Mouse (Mus musculus) forebrain, embryonic 11.5 days (tissue): ENCODE measurements at regions not wholly inside any gene's neighbourhood (a gene's known extent, or its start where the extent isn't known, plus 50 kb on each side); places are given as distances from the start of the nearest gene placed in this dataset.

Source experiments
- ATAC-seq: fragments of 200-750 bp; cut with Nextera tagmentation; replicated peaks from 2 replicates; pipeline ENCODE4 v1.8.0; 2017; ENCODE audit warnings: moderate TSS enrichment; ENCODE audit not compliant: low FRiP score
- DNase-seq: peaks from one replicate; pipeline ENCODE4 v3.0.0-alpha.2; 2017; ENCODE audit warnings: low spot score
- H3K27ac ChIP-seq: fragments of 300-500 bp; sonication (generic); 2 replicates; pipeline ENCODE4 v1.5.1; 2014; ENCODE audit warnings: low read depth, low read length
- H3K27me3 ChIP-seq: fragments of 300-500 bp; sonication (generic); 2 replicates; pipeline ENCODE4 v1.6.1; 2014; ENCODE audit warnings: mild to moderate bottlenecking, low read length, mixed read lengths; ENCODE audit not compliant: control insufficient read depth, insufficient read depth
- H3K36me3 ChIP-seq: fragments of 300-500 bp; sonication (generic); 2 replicates; pipeline ENCODE4 v1.6.1; 2014; ENCODE audit warnings: mild to moderate bottlenecking, low read length, moderate library complexity, mixed read lengths; ENCODE audit not compliant: control insufficient read depth, insufficient read depth
- H3K4me1 ChIP-seq: fragments of 300-500 bp; sonication (generic); replicated peaks from 2 replicates; pipeline ENCODE4 v1.6.1; 2014; ENCODE audit warnings: low read length, mixed read lengths; ENCODE audit not compliant: control insufficient read depth, insufficient read depth
- H3K4me2 ChIP-seq: fragments of 300-500 bp; sonication (generic); 2 replicates; pipeline ENCODE4 v1.6.1; 2014; ENCODE audit warnings: low read depth, mild to moderate bottlenecking, low read length, moderate library complexity, mixed read lengths; ENCODE audit not compliant: severe bottlenecking
- H3K4me3 ChIP-seq: fragments of 300-500 bp; sonication (generic); 2 replicates; pipeline ENCODE4 v1.5.1; 2014; ENCODE audit warnings: low read depth, low read length
- H3K9ac ChIP-seq: fragments of 300-500 bp; sonication (generic); 2 replicates; pipeline ENCODE4 v1.6.1; 2014; ENCODE audit warnings: low read length
- H3K9me3 ChIP-seq: fragments of 300-500 bp; sonication (generic); 2 replicates; pipeline ENCODE4 v1.6.1; 2016; ENCODE audit warnings: low read length, mixed read lengths; ENCODE audit not compliant: control insufficient read depth
- WGBS: fragments of 180-500 bp; shearing (Covaris S2); extraction: QIAGEN DNeasy Blood & Tissue Kit; methylation state at CpG from one replicate; pipeline ENCODE4 v1.1.7; 2014; 5-methylcytosine and 5-hydroxymethylcytosine counted together

DNA sequence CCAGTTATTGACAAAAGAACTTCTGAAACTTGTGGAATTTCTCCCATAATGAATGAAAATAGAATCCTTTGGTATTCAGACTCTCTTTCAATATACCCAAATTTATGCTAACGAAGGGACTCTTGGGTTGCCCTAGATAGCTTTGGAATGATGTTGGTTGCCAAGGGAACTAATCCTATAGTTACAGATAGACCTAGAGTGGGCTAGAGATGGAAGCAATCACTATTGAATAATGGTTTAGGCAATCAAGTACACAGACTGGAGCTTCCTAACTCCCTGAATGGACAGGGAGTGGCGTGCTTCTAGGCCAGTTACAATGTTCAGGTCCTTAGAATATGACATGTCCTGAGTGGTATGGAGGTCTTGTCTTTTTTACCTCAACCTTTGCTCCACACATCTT lies 354.3 kb upstream of the Tmpo start:
- no peak for DNase-seq
- H3K27ac ChIP-seq: no peak overlapping the region
- H3K36me3 ChIP-seq: no peaks in the 10 kb centered on the region
- WGBS: 47% methylated on average over 2 of the region's 2 CpGs
- H3K27me3 ChIP-seq: no peaks in the 10 kb centered on the region
- no peaks in the 10 kb centered on the region for H3K9me3 ChIP-seq
- H3K9ac ChIP-seq: no peak overlapping the region
- no peak overlapping the region for H3K4me2 ChIP-seq
- no peak overlapping the region for H3K4me3 ChIP-seq
- no peak for ATAC-seq
- H3K4me1 ChIP-seq: no peaks in the 10 kb centered on the region; the same call in 1 of the 2 replicates

DNA sequence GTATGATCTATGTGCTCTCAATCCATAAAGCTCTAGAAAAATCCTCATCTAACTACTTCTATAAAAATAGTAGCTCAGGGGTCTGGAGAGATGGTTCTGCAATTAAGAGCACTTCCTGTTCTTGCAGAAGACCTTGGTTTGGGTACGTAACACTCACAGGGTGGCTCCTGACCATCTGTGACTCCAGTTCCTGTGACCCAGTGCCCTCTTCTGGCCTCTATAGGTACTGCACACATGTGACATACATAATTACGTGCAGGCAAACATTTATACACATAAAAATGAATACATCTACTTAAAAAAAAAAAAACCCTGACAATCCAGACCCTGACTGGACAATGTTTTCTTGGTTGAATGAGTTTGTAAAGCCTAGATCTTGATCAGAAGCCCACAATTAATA lies 347.2 kb upstream of the Tmpo start:
- no peaks in the 10 kb centered on the region for H3K9me3 ChIP-seq
- H3K27me3 ChIP-seq: no peaks in the 10 kb centered on the region
- DNase-seq (no peak), ATAC-seq (no peak)
- H3K4me1 ChIP-seq: no peaks in the 10 kb centered on the region
- no peaks in the 10 kb centered on the region for H3K36me3 ChIP-seq
- no peak overlapping the region for H3K9ac ChIP-seq
- WGBS: 88% methylated on average over 2 of the region's 2 CpGs
- H3K4me3 ChIP-seq: no peak overlapping the region
- H3K27ac ChIP-seq: no peak overlapping the region
- H3K4me2 ChIP-seq: no peak overlapping the region

DNA sequence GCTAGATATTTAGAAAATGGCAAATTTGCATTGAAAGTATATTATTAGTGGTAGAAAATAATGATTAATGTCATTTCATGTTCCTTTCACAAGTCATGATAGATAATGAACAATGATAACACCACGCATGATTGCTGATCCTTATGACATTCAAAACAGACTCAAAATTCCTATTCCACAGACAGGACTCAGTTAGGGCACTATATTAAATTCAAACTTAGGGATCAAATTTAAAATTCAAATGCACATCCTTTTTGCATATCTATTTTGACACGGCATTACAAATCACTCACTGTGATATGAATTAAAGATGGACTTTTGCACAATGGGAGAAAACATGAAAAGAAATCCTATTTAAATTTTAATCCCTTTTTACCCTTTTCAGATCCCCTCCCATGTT lies 340.1 kb upstream of the Tmpo start:
- no peak for ATAC-seq
- 85% methylated on average over 2 of the region's 2 CpGs for WGBS

DNA sequence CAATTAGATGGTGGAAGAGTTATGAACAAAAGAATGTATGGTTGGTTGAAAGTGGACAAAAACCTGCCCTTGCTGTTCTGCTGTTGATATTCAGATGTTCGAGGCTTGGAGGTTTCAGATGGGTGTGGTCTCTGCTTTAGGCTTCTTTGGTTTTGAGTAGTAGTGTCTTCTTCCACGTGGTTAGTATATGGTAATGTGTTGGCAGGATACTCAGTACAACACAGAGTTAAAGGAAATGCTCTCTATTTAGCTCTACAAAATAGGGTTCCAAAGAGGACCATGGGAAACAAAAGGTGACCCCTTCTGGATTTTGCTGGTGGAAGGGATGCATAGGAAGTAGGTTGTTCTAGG lies 333.9 kb upstream of the Tmpo start:
- Histone ChIP-seq H3K27me3 (no peaks in the 10 kb centered on the region), H3K4me3 (no peak overlapping the region), H3K36me3 (no peaks in the 10 kb centered on the region), H3K9ac (no peak overlapping the region), H3K27ac (no peak overlapping the region), H3K9me3 (no peaks in the 10 kb centered on the region), H3K4me1 (no peaks in the 10 kb centered on the region), H3K4me2 (no peak overlapping the region)
- DNase-seq: no peak
- peak; percentile 60 for ATAC-seq
- 38% methylated on average over 2 of the region's 2 CpGs for WGBS

More for the DNA sequence above, 340.1 kb upstream of the Tmpo start:
- H3K27ac ChIP-seq: no peak overlapping the region
- H3K4me2 ChIP-seq: no peak overlapping the region
- DNase-seq: no peak
- no peak overlapping the region for H3K9ac ChIP-seq
- no peaks in the 10 kb centered on the region for H3K4me1 ChIP-seq
- no peak overlapping the region for H3K4me3 ChIP-seq
- no peaks in the 10 kb centered on the region for H3K9me3 ChIP-seq
- no peaks in the 10 kb centered on the region for H3K36me3 ChIP-seq
- no peaks in the 10 kb centered on the region for H3K27me3 ChIP-seq

DNA sequence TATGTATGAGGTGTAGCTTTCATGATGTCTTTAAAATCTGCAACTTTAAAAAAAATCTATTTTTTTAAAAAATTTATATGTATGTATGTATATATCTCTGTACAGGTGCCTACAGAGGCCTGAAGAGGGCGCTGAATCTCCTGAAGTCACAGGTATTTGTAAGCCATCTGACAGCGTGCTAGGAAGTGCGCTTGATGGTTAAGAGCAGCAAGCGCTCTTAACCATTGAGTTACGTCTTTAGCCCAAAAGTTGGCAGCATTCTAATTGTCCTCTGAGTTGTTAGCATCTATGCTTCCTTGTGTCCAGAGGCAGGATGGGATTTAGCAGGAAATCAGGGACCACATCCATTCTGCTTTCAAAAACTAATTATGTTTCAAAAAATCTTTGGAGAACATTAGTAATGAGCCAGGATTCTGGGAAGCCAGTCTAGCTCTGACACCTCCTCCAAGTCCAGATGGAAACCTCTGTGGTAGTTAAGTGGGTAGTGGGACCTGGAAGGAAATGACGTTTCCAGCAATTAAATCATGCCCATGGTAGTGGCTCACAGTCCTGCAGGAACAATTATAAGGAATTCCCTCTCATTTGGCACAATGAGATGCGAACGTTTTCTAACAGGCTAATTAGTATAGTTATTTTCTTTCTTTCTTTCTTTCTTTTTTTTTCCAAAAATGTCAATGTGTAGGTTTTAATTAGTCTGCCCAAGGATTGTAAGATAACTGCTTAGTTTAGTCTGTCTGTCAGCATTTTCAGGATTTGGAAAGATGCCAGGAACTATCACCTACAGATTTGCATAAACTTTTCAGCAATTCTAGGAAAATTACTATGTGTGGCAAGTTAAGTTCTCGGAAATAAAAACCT lies 333.3 kb upstream of the Tmpo start:
- H3K27ac ChIP-seq: no peak overlapping the region
- H3K4me3 ChIP-seq: no peak overlapping the region
- no peak overlapping the region for H3K4me2 ChIP-seq
- ATAC-seq (peak; percentile 80), DNase-seq (no peak)
- H3K27me3 ChIP-seq: no peaks in the 10 kb centered on the region
- H3K36me3 ChIP-seq: no peaks in the 10 kb centered on the region
- 71% methylated on average over 9 of the region's 9 CpGs for WGBS
- no peaks in the 10 kb centered on the region for H3K9me3 ChIP-seq
- no peak overlapping the region for H3K9ac ChIP-seq
- no peaks in the 10 kb centered on the region for H3K4me1 ChIP-seq

DNA sequence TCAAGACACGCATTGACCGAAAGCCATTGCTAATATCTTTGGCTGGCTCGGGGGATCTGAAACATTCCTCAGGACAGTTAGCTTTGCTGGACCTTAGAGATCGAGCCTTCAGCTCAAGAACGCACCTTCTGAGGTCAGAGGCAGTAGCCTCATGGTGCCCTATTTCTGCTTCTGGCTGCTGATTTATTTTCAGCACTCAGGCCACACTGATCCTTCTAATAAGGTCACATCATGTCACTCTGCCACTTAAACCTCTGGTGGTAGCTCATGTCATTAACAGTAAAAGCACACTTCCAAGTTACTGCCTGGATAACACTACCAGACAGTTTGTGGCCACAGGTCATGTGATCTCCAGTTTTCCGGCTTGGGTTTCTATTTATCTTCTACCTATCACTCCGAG lies 325.9 kb upstream of the Tmpo start:
- H3K36me3 ChIP-seq: no peaks in the 10 kb centered on the region
- H3K9me3 ChIP-seq: no peaks in the 10 kb centered on the region
- 94% methylated on average over 7 of the region's 7 CpGs for WGBS
- H3K27ac ChIP-seq: no peak overlapping the region
- H3K4me2 ChIP-seq: no peak overlapping the region
- ATAC-seq (no peak), DNase-seq (no peak)
- H3K27me3 ChIP-seq: no peaks in the 10 kb centered on the region
- H3K9ac ChIP-seq: no peak overlapping the region
- no peaks in the 10 kb centered on the region for H3K4me1 ChIP-seq
- H3K4me3 ChIP-seq: no peak overlapping the region

DNA sequence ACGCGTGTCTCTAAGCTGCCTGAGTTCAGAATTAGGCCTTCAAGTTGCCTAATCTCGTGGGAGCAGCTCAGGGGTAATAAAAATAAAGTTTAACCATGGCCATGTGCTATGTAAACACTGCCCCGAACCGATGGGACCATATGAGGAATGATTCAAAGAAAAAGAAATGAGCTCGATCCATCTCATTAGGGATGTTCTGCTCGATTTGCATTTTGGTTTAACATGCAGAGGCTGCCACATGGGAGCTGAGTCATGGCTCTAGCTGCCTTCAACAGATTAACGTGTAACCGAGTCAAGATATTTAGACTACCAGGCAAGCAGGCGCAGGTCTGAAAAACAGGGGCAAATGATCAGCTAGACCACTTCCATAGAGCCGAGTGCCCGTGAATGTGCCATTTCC lies 323.8 kb upstream of the Tmpo start:
- Histone ChIP-seq H3K4me1 (no peaks in the 10 kb centered on the region), H3K27ac (no peak overlapping the region), H3K9me3 (no peaks in the 10 kb centered on the region), H3K4me3 (no peak overlapping the region), H3K36me3 (no peaks in the 10 kb centered on the region), H3K4me2 (no peak overlapping the region), H3K9ac (no peak overlapping the region), H3K27me3 (no peaks in the 10 kb centered on the region)
- DNase-seq: no peak
- WGBS: 89% methylated on average over 12 of the region's 12 CpGs
- no peak for ATAC-seq

DNA sequence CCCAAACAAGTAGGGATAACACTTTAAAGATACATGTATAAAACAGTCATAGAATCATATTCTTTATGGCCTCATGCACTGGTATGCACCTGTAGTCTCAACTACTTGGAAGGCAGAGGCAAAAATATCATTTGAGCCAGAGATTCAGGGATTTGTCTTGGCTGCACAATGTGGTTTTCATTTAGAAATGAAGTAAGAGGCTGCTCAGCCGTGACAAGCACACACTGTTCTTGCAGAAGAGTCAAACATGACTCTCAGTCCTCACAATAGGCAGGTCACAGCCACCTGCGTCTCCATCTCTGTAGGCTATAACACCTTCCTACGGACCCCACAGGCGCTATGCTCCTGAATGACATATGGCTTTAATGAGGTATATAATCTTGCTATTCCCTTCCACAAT lies 317.4 kb upstream of the Tmpo start:
- H3K4me2 ChIP-seq: no peak overlapping the region
- no peak overlapping the region for H3K27ac ChIP-seq
- no peaks in the 10 kb centered on the region for H3K9me3 ChIP-seq
- H3K9ac ChIP-seq: no peak overlapping the region
- ATAC-seq (no peak), DNase-seq (no peak)
- H3K4me3 ChIP-seq: no peak overlapping the region
- WGBS: 79% methylated on average over 4 of the region's 4 CpGs
- no peaks in the 10 kb centered on the region for H3K36me3 ChIP-seq
- H3K27me3 ChIP-seq: no peaks in the 10 kb centered on the region
- H3K4me1 ChIP-seq: no peaks in the 10 kb centered on the region

DNA sequence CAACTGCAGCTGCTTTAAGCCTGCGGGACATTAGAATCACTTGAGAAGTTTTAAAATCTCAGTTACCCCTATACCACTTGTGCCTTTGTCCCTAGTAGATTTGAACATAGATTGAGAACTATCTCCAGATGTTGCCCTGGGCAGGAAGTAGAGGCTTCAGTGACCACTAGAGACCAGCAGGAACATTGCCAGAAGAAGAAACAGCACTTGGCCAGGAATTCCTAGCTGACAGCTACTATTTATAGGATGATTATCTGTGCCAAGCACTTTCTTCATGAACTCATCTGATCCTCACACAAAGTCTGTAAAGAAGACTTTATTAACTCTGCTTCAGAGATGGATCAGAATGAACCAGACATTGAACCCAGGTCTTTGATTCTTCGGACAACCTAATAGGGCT lies 283.6 kb upstream of the Tmpo start:
- 95% methylated on average over 2 of the region's 2 CpGs for WGBS
- no peak overlapping the region for H3K4me3 ChIP-seq
- ATAC-seq: no peak
- no peak overlapping the region for H3K4me2 ChIP-seq
- no peaks in the 10 kb centered on the region for H3K9me3 ChIP-seq
- H3K27me3 ChIP-seq: no peaks in the 10 kb centered on the region
- H3K9ac ChIP-seq: no peak overlapping the region
- DNase-seq: no peak
- no peaks in the 10 kb centered on the region for H3K4me1 ChIP-seq
- no peak overlapping the region for H3K27ac ChIP-seq
- no peaks in the 10 kb centered on the region for H3K36me3 ChIP-seq
